Mouse (Mus musculus) ES-Bruce4 (cell line): Measurements from ENCODE around the gene Cops3.
"Not testable (repeated sequence)": the region's sequence is repeated elsewhere in the genome, so short reads cannot be mapped to it uniquely, and the experiment has no call there.

Source experiments
- CTCF ChIP-seq: IDR thresholded peaks from one replicate; pipeline ENCODE4 v1.8.1; 2011; ENCODE audit warnings: low read depth, low read length
- EP300 ChIP-seq: IDR thresholded peaks from 2 replicates; pipeline ENCODE4 v1.6.1; 2011; ENCODE audit warnings: low read depth, low read length; ENCODE audit not compliant: insufficient read depth
- POLR2A ChIP-seq: IDR thresholded peaks from one replicate; pipeline ENCODE4 v1.8.1; 2011; ENCODE audit warnings: low read length; ENCODE audit not compliant: insufficient read depth

DNA sequence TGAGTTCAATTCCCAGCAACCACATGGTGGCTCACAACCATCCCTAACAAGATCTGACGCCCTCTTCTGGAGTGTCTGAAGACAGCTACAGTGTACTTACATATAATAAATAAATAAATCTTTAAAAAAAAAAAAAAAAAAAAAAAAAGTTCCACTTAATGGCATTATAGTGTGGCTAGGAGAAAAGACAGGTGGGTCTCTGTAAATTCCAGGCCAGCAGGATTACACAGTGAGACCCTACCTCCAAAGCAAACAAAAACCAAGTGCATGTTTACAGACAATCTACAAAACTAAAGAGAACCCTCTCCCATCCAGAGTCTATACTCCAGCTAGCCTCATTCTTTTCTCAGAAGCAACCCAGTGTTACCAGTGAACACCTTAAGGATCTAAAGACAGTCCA, 1.8 kb downstream of the Cops3 start:
- not testable (repeated sequence) for TF ChIP-seq CTCF, POLR2A, EP300
